Mouse (Mus musculus): ENCODE results near the gene Rad54l2.

DNA sequence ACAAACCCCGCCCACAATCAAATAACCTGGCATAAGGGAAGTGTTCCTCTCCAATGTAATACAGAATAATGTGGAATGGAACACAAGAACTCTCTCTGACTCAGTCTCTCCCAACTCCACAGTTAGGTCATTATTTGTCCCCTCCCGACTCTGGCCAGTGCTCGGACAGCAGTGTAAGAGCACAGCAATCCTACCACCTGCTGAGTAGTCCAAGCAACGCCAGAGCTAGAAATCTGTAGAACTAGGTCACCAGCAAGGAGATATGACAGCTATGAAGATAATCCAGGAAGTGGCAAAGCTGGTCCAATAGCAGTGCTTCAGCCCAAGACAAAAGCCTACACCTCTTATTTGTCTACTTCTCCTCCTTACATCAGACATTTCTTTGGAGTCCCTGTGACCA is 112.4 kb downstream of the Rad54l2 start:
- no peak for TF ChIP-seq MAX (IDR thresholded peaks at IDR 0.05)
- no peak for TF ChIP-seq CTCF (IDR thresholded peaks at IDR 0.05; ENCODE audit: control insufficient read depth, insufficient read depth, insufficient read length)
- TF ChIP-seq USF1 (IDR thresholded peaks at IDR 0.05; ENCODE audit: low read depth): no peak
- no peak for TF ChIP-seq MYOD1 (IDR thresholded peaks at IDR 0.05; ENCODE audit: control insufficient read depth, insufficient read length, low read depth)
- TF ChIP-seq MYOG (IDR thresholded peaks at IDR 0.05; ENCODE audit: control insufficient read depth, extremely low read depth, insufficient read length): no peak
- no peak for TF ChIP-seq FOSL1 (IDR thresholded peaks at IDR 0.05; ENCODE audit: insufficient read depth, low read length, poor library complexity, severe bottlenecking)
- TF ChIP-seq CEBPB (IDR thresholded peaks at IDR 0.05; ENCODE audit: low read depth): no peak
